27 mouse cellular contexts compared by ENCODE assay signal in the genomic region with DNA sequence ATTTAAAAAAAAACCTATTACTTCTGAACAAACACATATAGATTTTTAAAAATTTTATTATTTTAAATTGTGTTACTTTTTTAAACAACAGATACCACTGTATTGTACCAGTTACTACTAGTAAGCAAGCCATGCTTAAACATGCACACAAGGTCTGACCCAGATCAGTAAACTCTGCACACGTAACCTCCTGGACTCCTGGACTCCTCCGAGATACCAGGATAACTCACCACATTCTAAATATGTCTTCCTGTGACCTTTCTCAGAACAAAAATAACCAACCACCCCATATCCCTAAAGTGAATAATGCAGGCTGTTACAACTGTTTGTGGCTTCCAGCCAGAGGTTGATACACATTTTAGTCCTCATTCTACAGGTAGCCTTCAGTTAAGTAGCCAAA.
"Had no signal": no experiment of that assay in that cellular context is flagged by ENCODE, and none has a peak within 500 bp of the region (broad histone marks: within the 10 kb centered on the region; RNA-seq: fewer than 3 reads in every experiment).

No protein-coding gene starts in this region.

- ATAC-seq: forebrain, postnatal 0 days; hindbrain, embryonic 16.5 days; inflammation-experienced regulatory T-cells, adult 6 months; intestine, embryonic 15.5 days had no signal

- DNase-seq: forebrain, postnatal 0 days; gastrocnemius, postnatal 36 days; heart, adult 11 months; heart, adult 2 months; heart, postnatal 10 days; heart, postnatal 4 days; kidney, adult 11 months; kidney, adult 2 months; kidney, adult 9 months; kidney, postnatal 14 days; kidney, postnatal 36 days; layer of hippocampus, adult 9-11 months; layer of hippocampus, postnatal 36 days; left cerebral cortex, postnatal 4 days; liver, embryonic 13.5 days had no signal

- H3K27ac ChIP-seq: heart, adult 2 months; heart, embryonic 10.5 days; hindbrain, embryonic 10.5 days; hindbrain, embryonic 12.5 days; hindbrain, embryonic 14.5 days; intestine, embryonic 15.5 days; kidney, embryonic 15.5 days; kidney, postnatal 0 days; limb, embryonic 13.5 days; limb, embryonic 15.5 days; liver, embryonic 13.5 days had no signal

- H3K4me1 ChIP-seq: hindbrain, embryonic 12.5 days; intestine, embryonic 15.5 days; kidney, embryonic 15.5 days had no signal

- H3K36me3 ChIP-seq: heart, embryonic 10.5 days; heart, embryonic 12.5 days; hindbrain, embryonic 10.5 days; hindbrain, embryonic 12.5 days; intestine, embryonic 15.5 days; kidney, embryonic 15.5 days; limb, embryonic 13.5 days; limb, embryonic 15.5 days; liver, embryonic 13.5 days had no signal

- H3K27me3 ChIP-seq: heart, embryonic 12.5 days; hindbrain, embryonic 12.5 days; intestine, embryonic 15.5 days; kidney, embryonic 15.5 days; limb, embryonic 13.5 days; limb, embryonic 15.5 days; liver, embryonic 13.5 days had no signal

- H3K4me3 ChIP-seq: heart, adult 2 months; heart, embryonic 10.5 days; heart, embryonic 12.5 days; hindbrain, embryonic 10.5 days; hindbrain, embryonic 12.5 days; intestine, embryonic 15.5 days; kidney, embryonic 15.5 days; limb, embryonic 13.5 days; limb, embryonic 15.5 days; liver, embryonic 13.5 days had no signal

- H3K9me3 ChIP-seq: heart, embryonic 10.5 days; heart, embryonic 12.5 days; hindbrain, embryonic 10.5 days; hindbrain, embryonic 12.5 days; intestine, embryonic 15.5 days; kidney, embryonic 15.5 days; limb, embryonic 13.5 days; limb, embryonic 15.5 days; liver, embryonic 13.5 days had no signal

- H3K4me2 ChIP-seq: heart, embryonic 12.5 days; hindbrain, embryonic 12.5 days; hindbrain, embryonic 14.5 days; intestine, embryonic 15.5 days; kidney, embryonic 15.5 days; limb, embryonic 13.5 days; limb, embryonic 15.5 days; liver, embryonic 13.5 days had no signal

- H3K9ac ChIP-seq: forebrain, postnatal 0 days; heart, embryonic 12.5 days; hindbrain, embryonic 12.5 days; hindbrain, embryonic 14.5 days; intestine, embryonic 15.5 days; kidney, embryonic 15.5 days; limb, embryonic 13.5 days; limb, embryonic 15.5 days; liver, embryonic 13.5 days had no signal
